Mouse (Mus musculus) central nervous system, embryonic 14 days (tissue): ENCODE results near the gene Dnajb1. TPM values are rescaled to one million over a fixed set of nuclear protein-coding genes. Genes with fewer than 3 reads are reported as not detected.

Source experiments
- polyA plus RNA-seq: library from polyadenylated mRNA; depleted of rRNA; stranded (reverse); fragments of >200 nt; gene quantifications from 2 replicates; pipeline ENCODE4 v1.2.3, GENCODE M21; 2012; rRNA removed

Dnajb1 gene
- polyA plus RNA-seq: 31.1 and 34.0 TPM in 2 replicates

GRCm38 (mm10) chr8:83607661-83608397 is at the start of gene Dnajb1, which contains the start of gene Tecr:
Dnajb1 (plus strand) TSS chr8:83608193.
Tecr (minus strand) TSS chr8:83607971.

GRCm38 (mm10) chr8:83566469-83567395 is 41.3 kb upstream of the Dnajb1 start, which contains the start of gene Ndufb7:
Ndufb7 (plus strand) TSS chr8:83566671.

GRCm38 (mm10) chr8:83652030-83652743 is 44.2 kb downstream of the Dnajb1 start, which contains the start of gene Gipc1:
Gipc1 (plus strand) TSS chr8:83652677.

Other genes starting within 250 kb of the Dnajb1 start
- gene Clgn, start 218.3 kb upstream of the Dnajb1 start, polyA plus RNA-seq: 6.0 and 6.8 TPM in 2 replicates
- 145 and 155 TPM in 2 replicates for gene Scoc, start 149.8 kb upstream of the Dnajb1 start, polyA plus RNA-seq
- 0.02 and 0.03 TPM in 2 replicates for gene Olfr370, start 72.4 kb upstream of the Dnajb1 start, polyA plus RNA-seq
- gene Ndufb7, start 41.5 kb upstream of the Dnajb1 start, polyA plus RNA-seq: 303 and 319 TPM in 2 replicates
- gene Tecr, start 222 bp upstream of the Dnajb1 start, polyA plus RNA-seq: 974 and 984 TPM in 2 replicates
- gene Gipc1, start 44.5 kb downstream of the Dnajb1 start, polyA plus RNA-seq: 92.0 and 93.3 TPM in 2 replicates
- 1.00 and 1.2 TPM in 2 replicates for gene Ptger1, start 58.5 kb downstream of the Dnajb1 start, polyA plus RNA-seq
- 63.8 and 64.0 TPM in 2 replicates for gene Pkn1, start 91.0 kb downstream of the Dnajb1 start, polyA plus RNA-seq
- gene Ddx39, start 107.0 kb downstream of the Dnajb1 start, polyA plus RNA-seq: 86.0 and 87.4 TPM in 2 replicates
- 17.3 and 26.4 TPM in 2 replicates for gene Adgre5, start 133.1 kb downstream of the Dnajb1 start, polyA plus RNA-seq